Mouse (Mus musculus) gastrocnemius, adult 8-10 months (tissue): ENCODE results near the gene Map3k11. TPM values are rescaled to one million over a fixed set of nuclear protein-coding genes. Genes with fewer than 3 reads are reported as not detected.
A peak's percentile ranks its signal among the peaks of the same experiment; 100 is the strongest.

Experiments used
- DNase-seq, 2 experiments: peaks; one replicate each; pipeline ENCODE4 v3.0.0; 2022; ENCODE audit warnings: low spot score in 2 of 2
- total RNA-seq, 4 experiments: library from RNA; stranded (reverse); gene quantifications; 2 replicates each; pipeline ENCODE4 v1.2.4; 2022

The Map3k11 gene
- 1 to 10 TPM; 7.1 to 8.7 (median 8.1) TPM for total RNA-seq

- peak; percentile 92 to 97 for DNase-seq
Measured at GRCm38 (mm10) chr19:5688200-5689087, at the start of gene Map3k11, which contains the start of gene Pcnx3. Map3k11 (plus strand) TSS chr19:5688742. Pcnx3 (minus strand) TSS chr19:5688908.

DNA sequence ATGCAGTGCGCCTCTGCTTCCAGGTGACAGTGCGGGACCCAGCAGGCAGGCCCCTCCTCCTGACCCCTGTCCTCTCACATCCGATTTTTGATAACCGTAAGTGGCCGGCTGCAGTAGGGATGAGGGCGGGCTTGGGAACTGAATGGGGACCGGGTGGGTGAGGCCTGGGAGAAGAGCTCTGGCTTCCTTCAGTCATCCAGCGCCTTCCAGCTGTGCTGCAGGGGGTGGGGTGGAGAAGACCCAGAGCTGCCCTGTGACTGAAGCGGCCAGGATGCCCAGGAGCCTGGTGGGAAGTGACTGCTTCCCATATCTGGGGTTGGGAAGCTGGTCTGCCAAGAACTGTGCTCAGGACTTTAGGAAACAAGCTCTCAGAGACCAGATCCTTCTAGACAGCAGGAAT is 48.2 kb upstream of the Map3k11 start:
- DNase-seq, result no peak

DNA sequence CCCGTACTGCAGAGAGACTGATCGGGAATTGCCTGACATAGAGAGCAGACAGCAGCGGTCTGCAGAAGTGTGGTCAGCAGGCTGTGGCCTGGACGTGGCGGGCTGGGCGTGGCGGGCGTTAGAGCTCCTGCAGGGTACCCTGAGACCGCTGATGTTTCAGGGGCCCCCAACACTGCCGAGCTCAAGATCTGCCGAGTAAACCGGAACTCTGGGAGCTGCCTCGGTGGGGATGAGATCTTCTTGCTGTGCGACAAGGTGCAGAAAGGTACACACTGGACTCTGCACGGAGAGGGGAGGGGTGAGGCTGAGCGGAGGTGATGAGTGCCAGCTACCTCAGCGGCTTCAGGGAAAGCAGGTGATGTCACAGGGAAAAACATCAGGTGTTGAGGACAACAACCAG is 47.5 kb upstream of the Map3k11 start:
- DNase-seq, result no peak

GRCm38 (mm10) chr19:5641641-5642040 is 46.9 kb upstream of the Map3k11 start:
- no peak for DNase-seq

DNA sequence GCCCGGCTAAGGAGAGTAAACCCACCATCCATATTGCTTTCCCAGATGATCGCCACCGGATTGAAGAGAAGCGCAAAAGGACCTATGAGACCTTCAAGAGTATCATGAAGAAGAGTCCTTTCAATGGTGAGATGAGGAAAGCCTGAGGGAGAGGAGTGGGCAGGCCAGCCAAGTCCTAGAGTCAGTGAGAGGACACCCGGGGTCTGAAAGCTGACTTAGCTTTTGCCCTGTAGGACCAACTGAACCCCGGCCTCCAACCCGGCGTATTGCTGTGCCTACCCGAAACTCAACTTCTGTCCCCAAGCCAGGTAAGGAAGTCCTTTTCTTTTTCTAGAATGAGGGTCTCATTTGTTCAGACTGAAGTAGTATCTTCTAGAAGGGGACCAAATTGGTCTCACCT is 43.3 kb upstream of the Map3k11 start:
- DNase-seq, result no peak

DNA sequence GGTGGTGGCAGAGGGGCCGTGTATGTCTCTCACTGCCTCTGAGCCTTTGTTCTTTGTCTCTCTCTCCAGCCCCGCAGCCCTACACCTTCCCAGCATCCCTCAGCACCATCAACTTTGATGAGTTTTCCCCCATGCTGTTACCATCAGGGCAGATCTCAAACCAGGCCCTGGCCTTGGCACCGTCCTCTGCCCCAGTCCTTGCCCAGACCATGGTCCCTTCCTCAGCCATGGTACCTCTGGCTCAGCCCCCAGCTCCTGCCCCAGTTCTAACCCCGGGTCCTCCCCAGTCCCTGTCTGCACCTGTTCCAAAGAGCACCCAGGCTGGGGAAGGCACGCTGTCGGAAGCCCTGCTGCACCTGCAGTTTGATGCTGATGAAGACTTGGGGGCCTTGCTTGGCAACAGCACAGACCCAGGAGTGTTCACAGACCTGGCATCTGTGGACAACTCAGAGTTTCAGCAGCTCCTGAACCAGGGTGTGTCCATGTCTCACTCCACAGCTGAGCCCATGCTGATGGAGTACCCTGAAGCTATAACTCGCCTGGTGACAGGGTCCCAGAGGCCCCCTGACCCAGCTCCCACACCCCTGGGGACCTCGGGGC is 41.7 kb upstream of the Map3k11 start:
- no peak for DNase-seq

DNA sequence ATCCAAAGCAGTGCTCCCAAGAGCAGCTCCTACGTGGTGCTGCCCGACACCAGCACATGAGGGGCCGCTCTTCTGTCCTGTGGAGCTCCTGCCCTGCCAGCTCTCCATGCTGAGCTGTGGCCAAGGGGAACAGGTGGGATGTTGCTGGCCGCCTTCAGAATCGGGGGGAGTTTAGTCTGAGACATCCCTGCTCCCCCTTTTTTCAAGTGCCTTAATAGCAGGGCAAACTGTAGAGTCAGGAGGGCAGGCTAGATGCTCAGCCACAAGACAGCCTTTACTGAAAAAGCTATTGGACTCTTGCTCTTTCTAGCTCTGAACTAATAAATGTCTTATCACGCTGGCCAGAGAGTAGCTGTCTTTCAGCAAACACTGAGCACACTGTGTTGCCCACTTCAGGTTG is 40.8 kb upstream of the Map3k11 start:
- no peak for DNase-seq

DNA sequence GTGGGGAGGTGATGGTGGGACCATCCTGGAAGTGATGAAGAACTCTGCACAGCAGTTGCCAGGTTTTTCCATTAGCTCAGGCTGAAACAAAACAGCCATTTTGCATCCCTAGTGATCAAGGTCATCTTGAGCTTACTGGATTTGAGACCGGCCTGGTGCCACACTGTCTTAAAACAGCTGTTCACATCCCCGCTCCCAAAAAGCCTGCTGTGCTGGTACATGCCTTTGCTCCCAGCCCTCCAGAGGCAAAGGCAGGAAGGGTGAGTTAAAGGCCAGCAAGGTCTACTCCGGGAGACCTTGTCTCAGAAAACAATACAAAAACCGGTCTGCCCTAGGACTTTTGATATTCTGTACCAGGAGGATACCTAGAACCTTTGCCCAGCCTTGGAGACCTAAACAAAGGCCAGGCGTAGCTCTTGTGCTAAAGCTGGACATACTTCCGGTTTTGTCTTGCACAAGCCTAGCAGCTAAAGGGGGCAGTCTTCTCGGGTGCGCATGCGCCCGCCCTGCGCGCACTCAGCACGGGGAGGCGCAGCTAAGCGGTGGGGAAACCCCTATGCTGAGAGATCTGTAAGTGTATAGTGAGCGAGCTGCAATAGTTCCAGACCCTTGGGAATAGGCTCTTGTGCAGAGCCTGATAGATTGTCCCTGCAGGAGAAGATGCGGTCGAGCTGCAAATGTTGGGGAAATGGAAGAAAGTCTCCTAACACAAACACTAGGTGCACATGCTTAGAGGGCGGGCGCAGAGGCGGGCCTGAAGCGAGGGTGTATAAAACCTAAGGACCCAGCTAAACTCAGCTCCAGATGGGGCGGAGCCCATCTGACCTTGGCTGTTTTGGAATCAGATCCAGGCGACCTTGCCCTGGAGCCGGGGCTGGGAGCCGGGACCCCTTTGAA is 39.9 kb upstream of the Map3k11 start:
- peak; percentile 69 to 78 for DNase-seq

DNA sequence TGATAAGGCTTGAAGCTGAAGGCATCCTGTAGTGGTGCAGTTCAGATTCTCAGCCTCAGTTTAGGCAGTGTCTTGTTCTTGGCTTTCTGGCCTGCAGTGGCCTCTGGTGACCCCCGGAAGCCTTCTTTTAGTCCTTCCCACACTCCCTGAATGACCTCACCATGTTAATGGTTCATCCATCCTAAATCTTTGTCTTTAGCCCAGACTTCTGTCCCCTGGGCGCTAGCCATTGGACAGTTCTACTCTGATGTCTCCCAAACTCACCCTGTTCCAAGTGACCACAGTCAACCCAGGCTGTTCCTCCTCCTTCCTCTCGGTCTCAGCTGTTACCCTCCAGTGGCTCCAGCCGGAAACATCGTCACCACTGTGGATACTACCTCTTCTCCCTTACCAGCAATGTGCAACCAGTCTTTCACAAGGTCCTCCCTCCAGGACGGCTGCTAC is 39.2 kb upstream of the Map3k11 start:
- DNase-seq, result peak; percentile 58 to 66

- DNase-seq, result no peak
Measured at GRCm38 (mm10) chr19:5651502-5652274, 36.9 kb upstream of the Map3k11 start.

GRCm38 (mm10) chr19:5652570-5652969 is 36.0 kb upstream of the Map3k11 start:
- no peak for DNase-seq

- DNase-seq, result no peak
Measured at GRCm38 (mm10) chr19:5653969-5654719, 34.4 kb upstream of the Map3k11 start.

DNA sequence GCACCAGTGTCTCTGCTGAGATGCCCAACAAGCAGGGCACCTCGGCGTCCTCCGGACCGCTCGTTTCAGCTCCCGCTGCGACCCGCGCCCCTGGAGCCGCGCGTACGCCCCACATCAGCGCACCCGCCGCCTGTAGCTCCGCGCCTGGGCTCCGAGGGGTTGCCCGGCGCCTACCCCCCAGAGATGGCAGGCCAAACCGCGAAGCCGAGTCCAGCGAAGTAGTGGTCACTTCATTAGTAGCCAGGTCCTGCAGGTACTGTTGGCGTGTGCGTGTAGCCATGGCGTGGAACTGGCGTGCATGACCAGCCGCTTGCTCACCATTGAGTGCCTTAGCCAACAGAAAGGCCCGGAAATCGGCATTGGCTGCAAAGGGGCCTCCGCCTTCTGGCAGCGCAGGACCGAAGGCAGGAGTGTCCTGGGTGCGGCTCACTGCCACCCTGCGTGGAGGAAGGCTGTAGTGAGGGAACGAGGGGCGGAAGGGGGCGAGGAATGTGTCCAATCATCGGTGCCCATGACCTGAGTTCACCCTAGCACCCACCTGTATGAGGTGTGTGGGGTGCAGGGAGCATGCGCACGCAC is 33.7 kb upstream of the Map3k11 start:
- no peak for DNase-seq

DNA sequence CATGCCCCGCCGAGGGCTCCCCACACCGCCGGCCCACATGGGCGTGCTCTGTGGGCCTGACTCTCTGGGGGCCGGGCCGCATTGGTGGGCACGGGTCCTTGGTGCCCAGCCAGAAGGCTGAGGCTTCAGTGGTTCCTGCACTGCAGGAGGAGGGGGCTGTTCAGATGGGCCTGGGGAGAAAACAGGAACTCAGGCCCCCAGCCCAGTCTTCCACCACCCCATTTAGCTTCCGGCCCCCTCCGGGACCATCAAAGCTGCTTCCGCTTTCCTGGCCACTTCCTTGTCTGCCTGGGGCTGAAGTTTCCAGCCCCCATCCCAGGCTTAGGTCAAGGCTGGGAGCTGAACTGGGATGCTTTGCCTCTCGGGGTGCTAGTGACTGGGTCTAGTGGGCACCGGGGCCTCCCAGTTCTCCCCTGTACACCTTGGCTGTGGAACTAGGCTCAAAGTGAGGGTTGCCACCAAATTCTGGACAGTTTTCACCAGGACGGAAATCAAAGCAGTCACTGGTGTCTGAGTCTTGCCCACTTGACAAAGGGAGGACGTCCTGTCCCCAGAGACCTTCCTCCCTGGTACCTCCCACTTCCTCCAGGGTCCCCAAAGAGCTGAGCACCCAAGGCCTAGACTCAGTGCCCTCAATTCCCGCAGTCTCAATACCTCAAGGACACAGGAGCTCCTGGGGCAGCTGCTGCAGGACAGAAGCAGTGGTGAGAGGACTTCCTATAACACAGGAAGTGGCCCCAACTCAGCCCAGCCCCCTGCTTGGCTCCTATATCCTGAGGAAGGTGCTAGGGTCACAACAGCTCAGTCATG is 27.4 kb upstream of the Map3k11 start:
- no peak for DNase-seq

GRCm38 (mm10) chr19:5662310-5662709 is 26.2 kb upstream of the Map3k11 start:
- no peak for DNase-seq

GRCm38 (mm10) chr19:5662981-5663913 is 25.3 kb upstream of the Map3k11 start, which contains the start of gene Sipa1:
Sipa1 (minus strand) TSS chr19:5663707.
- peak; percentile 88 to 90 for DNase-seq

- no peak for DNase-seq
Measured at GRCm38 (mm10) chr19:5664669-5665257, 23.8 kb upstream of the Map3k11 start.
